Mouse (Mus musculus) right cerebral cortex, adult 2 months (tissue): ENCODE measurements around the gene Zfp747.
A peak's percentile ranks its signal among the peaks of the same experiment; 100 is the strongest.

Experiments used
- DNase-seq, 2 experiments: peaks; one replicate each; pipeline ENCODE4 v3.0.0; 2021 to 2022; ENCODE audit warnings: low spot score in 2 of 2

Zfp747 gene

DNA sequence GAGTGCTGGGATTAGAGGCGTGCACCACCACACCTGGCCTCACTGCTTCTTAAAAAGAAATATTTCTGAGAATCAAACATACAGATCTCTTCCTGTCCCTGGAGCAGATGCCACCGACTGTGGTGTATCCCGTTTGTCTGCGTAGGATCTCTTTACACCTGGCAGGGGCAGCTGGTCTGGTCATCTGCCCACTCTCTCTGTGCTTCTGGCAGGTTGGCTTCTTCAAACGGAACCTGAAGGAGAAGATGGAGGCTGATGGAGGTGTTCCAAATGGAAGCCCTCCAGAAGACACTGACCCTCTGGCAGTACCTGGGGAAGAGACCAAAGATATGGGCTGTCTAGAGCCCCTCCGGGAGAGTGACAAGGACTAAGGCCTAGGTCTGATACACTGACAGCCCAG is 42.6 kb downstream of the Zfp747 start:
- DNase-seq: no peak

- DNase-seq: peak in 1 of 2 experiments; percentile 28
Observed at GRCm38 (mm10) chr7:127326685-127327084, 49.2 kb downstream of the Zfp747 start.

- no peak for DNase-seq
Observed at GRCm38 (mm10) chr7:127325550-127325949, 50.3 kb downstream of the Zfp747 start.

DNA sequence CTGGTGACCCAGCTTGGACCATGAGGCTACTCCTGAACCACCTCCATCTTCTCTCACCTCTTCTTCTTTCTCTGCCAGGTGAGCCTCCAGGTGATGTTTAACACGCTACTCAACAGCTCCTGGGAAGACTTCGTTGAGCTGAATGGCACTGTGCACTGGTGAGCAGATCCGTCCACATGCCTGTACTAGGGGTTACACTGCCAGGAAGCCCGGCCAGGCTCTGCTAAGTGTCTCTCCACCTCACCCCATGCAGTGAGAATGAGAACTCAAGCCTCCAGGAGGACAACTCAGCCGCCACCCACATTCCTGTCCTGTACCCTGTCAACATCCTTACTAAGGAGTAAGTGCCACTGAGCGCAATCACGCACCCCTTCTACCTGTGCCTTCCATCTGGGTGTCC is 50.9 kb downstream of the Zfp747 start:
- no peak for DNase-seq
